Mouse (Mus musculus): ENCODE data around the gene Ccl11. TPM values are rescaled to one million over a fixed set of nuclear protein-coding genes. Genes with fewer than 3 reads are reported as not detected.

The Ccl11 gene
- total RNA-seq, 2 experiments from 2014 or later: 1.6 to 1.7 TPM

Other genes with a start within 250 kb of the Ccl11 start
- gene 5530401A14Rik, start 197.2 kb upstream of the Ccl11 start, total RNA-seq (2021): under 1 TPM; 0.11 to 0.19 TPM
- gene Asic2, start 89.4 kb upstream of the Ccl11 start, total RNA-seq (2021): not detected
- gene Ccl2, start 22.3 kb upstream of the Ccl11 start, total RNA-seq (2021): 1 to 10 TPM; 1.5 TPM
- not detected for gene Gm17268, start 19.3 kb upstream of the Ccl11 start, total RNA-seq (2021)
- gene Ccl7, start 12.1 kb upstream of the Ccl11 start, total RNA-seq (2021): under 1 TPM; 0.46 to 0.92 TPM
- gene Ccl12, start 44.0 kb downstream of the Ccl11 start, total RNA-seq (2021): 1 to 10 TPM in 1 of 2 experiments, not detected in 1; 1.3 TPM
- gene Ccl8, start 57.4 kb downstream of the Ccl11 start, total RNA-seq (2021): 1 to 10 TPM in 1 of 2 experiments, under 1 TPM in 1; 0.67 to 1.5 TPM
- not detected for gene Ccl1, start 247.9 kb downstream of the Ccl11 start, total RNA-seq (2021)